Mouse (Mus musculus): ENCODE measurements around the gene Rbm33. TPM values are rescaled to one million over a fixed set of nuclear protein-coding genes. Genes with fewer than 3 reads are reported as not detected.
A peak's percentile ranks its signal among the peaks of the same experiment; 100 is the strongest.

The Rbm33 gene
- polyA plus RNA-seq, 1 experiment from 2014 or later: 7.4 TPM

- Histone ChIP-seq H3K27me3 (replicated peaks; ENCODE audit: insufficient read depth, low read length) (peaks cover 65% of the 10 kb centered on the region), H3K27ac (ENCODE audit: low read length) (peak overlapping the region; percentile 90), H3K4me2 (replicated peaks; ENCODE audit: low read depth, low read length) (peak overlapping the region; percentile 65), H3K36me3 (ENCODE audit: insufficient read depth, low read length) (no peaks in the 10 kb centered on the region), H3K9ac (replicated peaks; ENCODE audit: low read depth) (no peak overlapping the region), H3K9me3 (ENCODE audit: low read length) (no peaks in the 10 kb centered on the region), H3K4me1 (ENCODE audit: insufficient read depth, low read depth, low read length) (no peaks in the 10 kb centered on the region), H3K4me3 (ENCODE audit: low read depth, low read length) (peak overlapping the region; percentile 48)
- WGBS: 1% methylated on average over 10 of the region's 10 CpGs
- TF ChIP-seq EP300 (IDR thresholded peaks at IDR 0.05): no peak
- no peak for TF ChIP-seq CTCF (IDR thresholded peaks at IDR 0.05)
- DNase-seq (ENCODE audit: low spot score): peak; percentile 23
- ATAC-seq: no peak
Measured at GRCm38 (mm10) chr5:28463656-28464055, 146.7 kb downstream of the Rbm33 start.

DNA sequence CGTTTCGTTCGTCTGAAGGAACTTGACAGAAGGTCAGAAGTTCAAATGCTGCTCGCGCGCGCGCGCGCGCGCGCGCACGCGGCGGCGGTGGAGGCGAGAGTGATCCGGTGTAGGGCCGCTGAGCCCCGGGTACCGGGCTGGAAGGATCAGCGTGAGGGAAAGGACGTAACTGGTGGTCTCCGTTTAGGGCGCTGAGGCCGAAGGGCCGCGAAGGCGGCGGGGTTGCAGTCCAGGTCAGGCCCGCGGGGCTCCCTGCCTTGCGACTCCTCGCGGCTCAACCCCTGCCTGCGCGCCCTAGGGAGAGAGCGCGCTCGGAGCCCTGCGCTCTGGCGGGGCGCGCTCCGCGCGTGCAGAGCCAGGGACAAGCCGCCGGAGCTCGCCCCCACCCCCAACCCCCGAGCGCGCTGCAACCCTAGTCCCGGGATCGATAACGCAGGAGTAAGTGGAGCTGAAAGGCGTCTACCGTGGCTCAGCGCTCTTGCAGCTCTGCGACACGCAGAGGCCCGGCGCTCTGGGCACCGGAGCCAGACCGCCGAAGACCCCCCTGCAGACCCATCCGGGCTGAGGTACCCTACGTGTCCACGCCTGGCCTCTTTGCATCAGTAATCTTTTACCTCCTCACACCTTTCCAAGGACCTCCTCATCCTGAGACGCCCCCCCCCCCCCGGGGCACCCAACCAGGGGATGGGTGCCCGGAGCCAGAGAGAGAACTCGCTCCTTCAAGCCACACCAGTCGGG is 147.6 kb downstream of the Rbm33 start:
- H3K4me2 ChIP-seq (replicated peaks; ENCODE audit: low read depth, low read length): peak overlapping the region; percentile 65
- H3K4me1 ChIP-seq (ENCODE audit: insufficient read depth, low read depth, low read length): no peaks in the 10 kb centered on the region
- peaks cover 57% of the 10 kb centered on the region for H3K27me3 ChIP-seq (replicated peaks; ENCODE audit: insufficient read depth, low read length)
- H3K36me3 ChIP-seq (ENCODE audit: insufficient read depth, low read length): no peaks in the 10 kb centered on the region
- TF ChIP-seq EP300 (IDR thresholded peaks at IDR 0.05): no peak
- TF ChIP-seq CTCF (IDR thresholded peaks at IDR 0.05): no peak
- peak; percentile 16; the same call in 1 of the 2 replicates for ATAC-seq
- 2% methylated on average over 63 of the region's 76 CpGs for WGBS
- H3K4me3 ChIP-seq (ENCODE audit: low read depth, low read length): peak overlapping the region; percentile 48
- peak overlapping the region; percentile 90 for H3K27ac ChIP-seq (ENCODE audit: low read length)
- H3K9ac ChIP-seq (replicated peaks; ENCODE audit: low read depth): peak overlapping the region; percentile 1
- H3K9me3 ChIP-seq (ENCODE audit: low read length): no peaks in the 10 kb centered on the region
- no peak for DNase-seq (ENCODE audit: low spot score)

GRCm38 (mm10) chr5:28465099-28465406 is 148.1 kb downstream of the Rbm33 start:
- H3K9ac ChIP-seq (replicated peaks; ENCODE audit: low read depth): 0 out of 2 replicates have a peak overlapping the region, but pooled peaks have one; percentile 1
- TF ChIP-seq EP300 (IDR thresholded peaks at IDR 0.05) (no peak), CTCF (IDR thresholded peaks at IDR 0.05) (no peak)
- peak overlapping the region; percentile 65 for H3K4me2 ChIP-seq (replicated peaks; ENCODE audit: low read depth, low read length)
- H3K4me1 ChIP-seq (ENCODE audit: insufficient read depth, low read depth, low read length): no peaks in the 10 kb centered on the region
- under 1% methylated on average over 23 of the region's 29 CpGs for WGBS
- H3K9me3 ChIP-seq (ENCODE audit: low read length): no peaks in the 10 kb centered on the region
- no peaks in the 10 kb centered on the region for H3K36me3 ChIP-seq (ENCODE audit: insufficient read depth, low read length)
- peak overlapping the region; percentile 90 for H3K27ac ChIP-seq (ENCODE audit: low read length)
- DNase-seq (ENCODE audit: low spot score) (peak; percentile 22), ATAC-seq (peak; percentile 8; the same call in 1 of the 2 replicates)
- H3K4me3 ChIP-seq (ENCODE audit: low read depth, low read length): peak overlapping the region; percentile 48
- H3K27me3 ChIP-seq (replicated peaks; ENCODE audit: insufficient read depth, low read length): peaks cover 52% of the 10 kb centered on the region

DNA sequence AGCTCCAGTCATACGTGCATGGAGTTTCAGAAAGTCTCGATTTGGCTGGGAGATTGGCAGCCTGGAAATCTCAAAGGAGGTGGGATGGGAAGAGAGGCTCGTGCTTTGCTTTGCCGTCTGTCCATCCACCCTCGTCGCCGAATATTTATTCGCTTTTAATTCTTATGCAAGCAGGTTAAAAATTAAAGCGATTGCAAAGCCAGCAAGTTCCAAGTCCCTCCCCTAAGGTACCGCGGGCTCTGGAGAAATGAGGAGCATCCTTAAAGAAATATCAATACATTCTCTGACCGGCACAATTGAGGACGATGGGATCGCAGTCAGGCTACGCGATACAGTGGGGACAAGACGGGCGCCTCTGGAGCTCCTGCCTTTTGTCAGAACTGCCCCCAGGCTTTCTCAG is 148.6 kb downstream of the Rbm33 start:
- ATAC-seq: no peak
- DNase-seq (ENCODE audit: low spot score): no peak
- H3K27me3 ChIP-seq (replicated peaks; ENCODE audit: insufficient read depth, low read length): peaks cover 47% of the 10 kb centered on the region
- H3K4me2 ChIP-seq (replicated peaks; ENCODE audit: low read depth, low read length): peak overlapping the region; percentile 65
- H3K9ac ChIP-seq (replicated peaks; ENCODE audit: low read depth): no peak overlapping the region
- no peaks in the 10 kb centered on the region for H3K4me1 ChIP-seq (ENCODE audit: insufficient read depth, low read depth, low read length)
- no peaks in the 10 kb centered on the region for H3K9me3 ChIP-seq (ENCODE audit: low read length)
- 2% methylated on average over 18 of the region's 18 CpGs for whole genome bisulfite sequencing
- peak overlapping the region; percentile 90; the same call in 1 of the 2 replicates for H3K27ac ChIP-seq (ENCODE audit: low read length)
- peak overlapping the region; percentile 48 for H3K4me3 ChIP-seq (ENCODE audit: low read depth, low read length)
- no peaks in the 10 kb centered on the region for H3K36me3 ChIP-seq (ENCODE audit: insufficient read depth, low read length)
- TF ChIP-seq CTCF (IDR thresholded peaks at IDR 0.05): no peak
- no peak for TF ChIP-seq EP300 (IDR thresholded peaks at IDR 0.05)

- ATAC-seq (no peak), DNase-seq (ENCODE audit: low spot score) (no peak)
- WGBS: 1% methylated on average over 15 of the region's 15 CpGs
- TF ChIP-seq CTCF (IDR thresholded peaks at IDR 0.05): no peak
- no peak for TF ChIP-seq EP300 (IDR thresholded peaks at IDR 0.05)
- Histone ChIP-seq H3K9ac (replicated peaks; ENCODE audit: low read depth) (0 out of 2 replicates have a peak overlapping the region, but pooled peaks have one; percentile 9), H3K27me3 (replicated peaks; ENCODE audit: insufficient read depth, low read length) (peaks cover 41% of the 10 kb centered on the region), H3K4me2 (replicated peaks; ENCODE audit: low read depth, low read length) (peak overlapping the region; percentile 65), H3K4me1 (ENCODE audit: insufficient read depth, low read depth, low read length) (no peaks in the 10 kb centered on the region), H3K4me3 (ENCODE audit: low read depth, low read length) (peak overlapping the region; percentile 48), H3K27ac (ENCODE audit: low read length) (peak overlapping the region; percentile 23; the same call in 1 of the 2 replicates), H3K9me3 (ENCODE audit: low read length) (no peaks in the 10 kb centered on the region), H3K36me3 (ENCODE audit: insufficient read depth, low read length) (no peaks in the 10 kb centered on the region)
Measured at GRCm38 (mm10) chr5:28466351-28466750, 149.4 kb downstream of the Rbm33 start.

GRCm38 (mm10) chr5:28466760-28467306 is 149.9 kb downstream of the Rbm33 start, which contains the start of gene Shh:
Gene Shh, minus strand, starts transcription at chr5:28467256.
- no peaks in the 10 kb centered on the region for H3K36me3 ChIP-seq (ENCODE audit: insufficient read depth, low read length)
- H3K27ac ChIP-seq (ENCODE audit: low read length): peak within 1 kb of the TSS; percentile 23; the same call in 1 of the 2 replicates
- no peak for TF ChIP-seq EP300 (IDR thresholded peaks at IDR 0.05)
- no peak for TF ChIP-seq CTCF (IDR thresholded peaks at IDR 0.05)
- DNase-seq (ENCODE audit: low spot score) (no peak), ATAC-seq (no peak)
- H3K4me1 ChIP-seq (ENCODE audit: insufficient read depth, low read depth, low read length): no peaks in the 10 kb centered on the region
- peak within 1 kb of the TSS; percentile 65 for H3K4me2 ChIP-seq (replicated peaks; ENCODE audit: low read depth, low read length)
- H3K4me3 ChIP-seq (ENCODE audit: low read depth, low read length): peak within 1 kb of the TSS; percentile 48
- 0 out of 2 replicates have a peak within 1 kb of the TSS, but pooled peaks have one; percentile 9 for H3K9ac ChIP-seq (replicated peaks; ENCODE audit: low read depth)
- H3K27me3 ChIP-seq (replicated peaks; ENCODE audit: insufficient read depth, low read length): peaks cover 38% of the 10 kb centered on the region
- no peaks in the 10 kb centered on the region for H3K9me3 ChIP-seq (ENCODE audit: low read length)
- under 1% methylated on average over 31 of the region's 31 CpGs for WGBS

Other genes starting within 250 kb of the Rbm33 start
- 109 and 122 TPM in 2 replicates for gene Insig1, start 245.8 kb upstream of the Rbm33 start, polyA plus RNA-seq (2015; fragmentation: Nextera tagmentation; extraction: Ambion mirVana)
- gene En2, start 151.4 kb upstream of the Rbm33 start, polyA plus RNA-seq (2015; fragmentation: Nextera tagmentation; extraction: Ambion mirVana): not detected in 2 replicates
- 0.08 and 0.11 TPM in 2 replicates for gene Cnpy1, start 71.3 kb upstream of the Rbm33 start, polyA plus RNA-seq (2015; fragmentation: Nextera tagmentation; extraction: Ambion mirVana)
- 9.7 and 11.7 TPM in 2 replicates for gene Shh, start 150.1 kb downstream of the Rbm33 start, polyA plus RNA-seq (2015; fragmentation: Nextera tagmentation; extraction: Ambion mirVana)